Mouse (Mus musculus): ENCODE results near the gene Slc10a1.

GRCm38 (mm10) chr12:80931402-80932140 lies 36.9 kb downstream of the Slc10a1 start:
- TF ChIP-seq EP300 (IDR thresholded peaks at IDR 0.05; ENCODE audit: low read depth) = no peak
- no peak for TF ChIP-seq CTCF (IDR thresholded peaks at IDR 0.05; ENCODE audit: low read depth)

Measured in liver, embryonic 14.5 days (tissue).